Comparison of ENCODE assay signal across 8 mouse cellular contexts in genomic region chr8:124662446-124663111, GRCm38 (mm10). TPM values are rescaled to one million over a fixed set of nuclear protein-coding genes. Genes with fewer than 3 reads are reported as not detected.
DNase-seq lines count a peak whose midpoint lies in the region; ATAC-seq and TF ChIP-seq lines count a peak whose summit lies in the region.

No protein-coding gene starts in this region.

- H3K27me3 ChIP-seq in kidney, embryonic 15.5 days = no peaks in the 10 kb centered on the region
- no peaks in the 10 kb centered on the region for H3K27me3 ChIP-seq in midbrain, embryonic 14.5 days (ENCODE audit: control insufficient read depth, insufficient read depth, low read length)

- peak overlapping the region; percentile 92 for H3K27ac ChIP-seq in kidney, embryonic 15.5 days
- peak overlapping the region; percentile 94 for H3K27ac ChIP-seq in embryonic fibroblast, embryonic 13.5 days (ENCODE audit: insufficient read depth, low read length)
- peak overlapping the region; percentile 87 for H3K27ac ChIP-seq in midbrain, embryonic 14.5 days (replicated peaks; ENCODE audit: low read depth, low read length)

- peak overlapping the region; percentile 92 for H3K9ac ChIP-seq in kidney, embryonic 15.5 days
- H3K9ac ChIP-seq in midbrain, embryonic 14.5 days (replicated peaks; ENCODE audit: low read length) = peak overlapping the region; percentile 83

- peak overlapping the region; percentile 92 for H3K4me3 ChIP-seq in kidney, embryonic 15.5 days (replicated peaks)
- peak overlapping the region; percentile 96 for H3K4me3 ChIP-seq in embryonic fibroblast, embryonic 13.5 days (ENCODE audit: insufficient read depth, low read length)
- H3K4me3 ChIP-seq in midbrain, embryonic 14.5 days (replicated peaks; ENCODE audit: low read depth, low read length) = peak overlapping the region; percentile 89

- ATAC-seq in kidney, embryonic 15.5 days (replicated peaks; ENCODE audit: low FRiP score) = peak; percentile 62; the same call in 1 of the 2 replicates
- ATAC-seq in midbrain, embryonic 14.5 days (ENCODE audit: low FRiP score, low TSS enrichment) = peak; percentile 25

- DNase-seq in kidney, adult 11 months = no peak
- peak; percentile 12 for DNase-seq in MEL-GATA-1-ER (ENCODE audit: extremely low read depth, low read depth)
- peak; percentile 36 for DNase-seq in induced T-regulatory cell, adult 2 months (ENCODE audit: low read depth)
- DNase-seq in midbrain, embryonic 14.5 days = no peak
- DNase-seq in gastrocnemius, postnatal 14 days = no peak
- no peak for DNase-seq in urinary bladder, postnatal 10 days (ENCODE audit: low spot score)

- intact Hi-C loops in gastrocnemius, postnatal 14 days (cut with DNase I; ENCODE audit: low total_unique reads) = no loop called here

- peak overlapping the region; percentile 86 for H3K4me2 ChIP-seq in kidney, embryonic 15.5 days
- peak overlapping the region; percentile 65 for H3K4me2 ChIP-seq in midbrain, embryonic 14.5 days (ENCODE audit: low read length)

- H3K9me3 ChIP-seq in kidney, embryonic 15.5 days (replicated peaks) = no peaks in the 10 kb centered on the region
- H3K9me3 ChIP-seq in midbrain, embryonic 14.5 days (ENCODE audit: control insufficient read depth, low read length) = no peaks in the 10 kb centered on the region

- under 1% methylated on average over 49 of the region's 49 CpGs for WGBS in kidney, embryonic 15.5 days
- WGBS in midbrain, embryonic 14.5 days = under 1% methylated on average over 49 of the region's 49 CpGs

- no peak for TF ChIP-seq CTCF in embryonic fibroblast, embryonic 13.5 days (IDR thresholded peaks at IDR 0.05; ENCODE audit: borderline replicate concordance, insufficient read depth, low read length)

- H3K4me1 ChIP-seq in kidney, embryonic 15.5 days = peaks cover 54% of the 10 kb centered on the region
- H3K4me1 ChIP-seq in embryonic fibroblast, embryonic 13.5 days (ENCODE audit: control insufficient read depth, insufficient read depth, low read length) = peaks cover 16% of the 10 kb centered on the region; the same call in 1 of the 2 replicates
- peaks cover 37% of the 10 kb centered on the region for H3K4me1 ChIP-seq in midbrain, embryonic 14.5 days (ENCODE audit: control insufficient read depth, insufficient read depth, low read length)

- no peaks in the 10 kb centered on the region for H3K36me3 ChIP-seq in kidney, embryonic 15.5 days
- no peaks in the 10 kb centered on the region for H3K36me3 ChIP-seq in midbrain, embryonic 14.5 days (ENCODE audit: control insufficient read depth, insufficient read depth, low read length)

- TF ChIP-seq POLR2A in embryonic fibroblast, embryonic 13.5 days (IDR thresholded peaks at IDR 0.05; ENCODE audit: low read depth, low read length) = 0 out of 2 replicates have a peak, but pooled peaks have one; percentile 15

RNA-seq across cellular contexts. Expression of gene 2310022B05Rik, which starts 0.6 kb away (rescaled TPM):
- polyA plus RNA-seq in kidney, embryonic 15.5 days (2015; fragmentation: Nextera tagmentation; extraction: Ambion mirVana) = 28.4 and 32.3 TPM in 2 replicates
- 161 and 164 TPM in 2 replicates for polyA plus RNA-seq in embryonic fibroblast, embryonic 13.5 days (2011; ENCODE audit: insufficient read length, low read depth, missing spikeins)
- 29.0 and 31.7 TPM in 2 replicates for polyA plus RNA-seq in midbrain, embryonic 14.5 days (2014; fragmentation: Nextera tagmentation; extraction: Ambion mirVana)
- total RNA-seq in gastrocnemius, postnatal 14 days (2021) = 10 to 100 TPM; 21.4 to 25.8 TPM

RNA-seq across cellular contexts. Expression of gene Ttc13, which starts 59.2 kb away (rescaled TPM):
- 46.7 and 47.0 TPM in 2 replicates for polyA plus RNA-seq in kidney, embryonic 15.5 days (2015; fragmentation: Nextera tagmentation; extraction: Ambion mirVana)
- polyA plus RNA-seq in embryonic fibroblast, embryonic 13.5 days (2011; ENCODE audit: insufficient read length, low read depth, missing spikeins) = 54.1 and 55.6 TPM in 2 replicates
- 56.3 and 70.9 TPM in 2 replicates for polyA plus RNA-seq in midbrain, embryonic 14.5 days (2014; fragmentation: Nextera tagmentation; extraction: Ambion mirVana)
- 10 to 100 TPM; 16.9 to 22.3 TPM for total RNA-seq in gastrocnemius, postnatal 14 days (2021)

RNA-seq across cellular contexts. Expression of gene Arv1, which starts 59.4 kb away (rescaled TPM):
- polyA plus RNA-seq in kidney, embryonic 15.5 days (2015; fragmentation: Nextera tagmentation; extraction: Ambion mirVana) = 25.2 and 28.1 TPM in 2 replicates
- polyA plus RNA-seq in embryonic fibroblast, embryonic 13.5 days (2011; ENCODE audit: insufficient read length, low read depth, missing spikeins) = 8.2 and 10.4 TPM in 2 replicates
- 36.1 and 39.0 TPM in 2 replicates for polyA plus RNA-seq in midbrain, embryonic 14.5 days (2014; fragmentation: Nextera tagmentation; extraction: Ambion mirVana)
- 1 to 10 TPM; 2.8 to 3.3 TPM for total RNA-seq in gastrocnemius, postnatal 14 days (2021)

Comparison
In these comparisons a context has a peak if more than half of its experiments do, and no peak if none do; other contexts are left out.
1. DNase-seq: peak in MEL-GATA-1-ER (single experiment) and induced T-regulatory cell, adult 2 months (single experiment); none in kidney, adult 11 months (single experiment), midbrain, embryonic 14.5 days (single experiment), gastrocnemius, postnatal 14 days (single experiment) and urinary bladder, postnatal 10 days (single experiment).
2. Peak in every context shown above with its lines, with median percentiles within 50 percentile points of each other: H3K27ac ChIP-seq and H3K4me3 ChIP-seq.